Mouse (Mus musculus): ENCODE data around the gene Sprtn.

- no peak for TF ChIP-seq USF1 (IDR thresholded peaks at IDR 0.05; ENCODE audit: low read depth)
- TF ChIP-seq MAX (IDR thresholded peaks at IDR 0.05), result no peak
- TF ChIP-seq CTCF (IDR thresholded peaks at IDR 0.05; ENCODE audit: control insufficient read depth, insufficient read depth, insufficient read length), result no peak
- no peak for TF ChIP-seq MYOG (IDR thresholded peaks at IDR 0.05; ENCODE audit: control insufficient read depth, extremely low read depth, insufficient read length)
- no peak for TF ChIP-seq CEBPB (IDR thresholded peaks at IDR 0.05; ENCODE audit: low read depth)
- no peak for TF ChIP-seq MYOD1 (IDR thresholded peaks at IDR 0.05; ENCODE audit: control insufficient read depth, insufficient read length, low read depth)
Observed at GRCm38 (mm10) chr8:124896010-124896631, 1.6 kb upstream of the Sprtn start.
